16 mouse cellular contexts compared by ENCODE assay signal in genomic region chr8:95220571-95220998, GRCm38 (mm10). TPM values are rescaled to one million over a fixed set of nuclear protein-coding genes. Genes with fewer than 3 reads are reported as not detected.
DNase-seq lines count a peak whose midpoint lies in the region; ATAC-seq and TF ChIP-seq lines count a peak whose summit lies in the region.
"Had no signal": no experiment of that assay in that cellular context is flagged by ENCODE, and none has a peak within 500 bp of the region (broad histone marks: within the 10 kb centered on the region; RNA-seq: fewer than 3 reads in every experiment).

No protein-coding gene starts in this region.

- 0 out of 2 replicates have a peak overlapping the region, but pooled peaks have one; percentile 8 for H3K9ac ChIP-seq in hindbrain, embryonic 13.5 days
- H3K9ac ChIP-seq in lung, embryonic 14.5 days = no peak overlapping the region
- H3K9ac ChIP-seq: lung, embryonic 15.5 days had no signal

- H3K4me2 ChIP-seq in hindbrain, embryonic 13.5 days = no peak overlapping the region
- no peak overlapping the region for H3K4me2 ChIP-seq in lung, embryonic 14.5 days
- H3K4me2 ChIP-seq: lung, embryonic 15.5 days had no signal

- H3K9me3 ChIP-seq in hindbrain, embryonic 13.5 days = no peaks in the 10 kb centered on the region
- no peaks in the 10 kb centered on the region for H3K9me3 ChIP-seq in hindbrain, embryonic 10.5 days
- no peaks in the 10 kb centered on the region for H3K9me3 ChIP-seq in lung, embryonic 14.5 days (ENCODE audit: low read depth, low read length)
- H3K9me3 ChIP-seq: lung, embryonic 15.5 days had no signal

- no peak for ATAC-seq in hindbrain, embryonic 13.5 days (ENCODE audit: low FRiP score)
- 0 out of 2 replicates have a peak, but pooled peaks have one; percentile 49 for ATAC-seq in lung, embryonic 14.5 days (ENCODE audit: insufficient read depth)
- ATAC-seq: inflammation-experienced regulatory T-cells, adult 6 months had no signal

- WGBS in hindbrain, embryonic 13.5 days = 64% methylated on average over 7 of the region's 7 CpGs
- 61% methylated on average over 7 of the region's 7 CpGs for WGBS in hindbrain, embryonic 10.5 days
- WGBS in lung, embryonic 14.5 days = 17% methylated on average over 7 of the region's 7 CpGs

- no peaks in the 10 kb centered on the region for H3K27me3 ChIP-seq in hindbrain, embryonic 13.5 days
- no peaks in the 10 kb centered on the region for H3K27me3 ChIP-seq in hindbrain, embryonic 10.5 days (ENCODE audit: insufficient read depth, poor library complexity, severe bottlenecking)
- H3K27me3 ChIP-seq in lung, embryonic 14.5 days (ENCODE audit: insufficient read depth, low read length) = no peaks in the 10 kb centered on the region
- H3K27me3 ChIP-seq: lung, embryonic 15.5 days had no signal

- H3K27ac ChIP-seq in hindbrain, embryonic 13.5 days = 0 out of 2 replicates have a peak overlapping the region, but pooled peaks have one; percentile 40
- no peak overlapping the region for H3K27ac ChIP-seq in hindbrain, embryonic 10.5 days
- no peak overlapping the region for H3K27ac ChIP-seq in lung, embryonic 14.5 days (ENCODE audit: low read depth)
- H3K27ac ChIP-seq: heart, adult 2 months; layer of hippocampus, adult 2 months; lung, embryonic 15.5 days had no signal

- no peaks in the 10 kb centered on the region for H3K36me3 ChIP-seq in hindbrain, embryonic 13.5 days
- no peaks in the 10 kb centered on the region for H3K36me3 ChIP-seq in hindbrain, embryonic 10.5 days
- H3K36me3 ChIP-seq in lung, embryonic 14.5 days (ENCODE audit: insufficient read depth) = no peaks in the 10 kb centered on the region
- H3K36me3 ChIP-seq: lung, embryonic 15.5 days had no signal

- H3K4me1 ChIP-seq in hindbrain, embryonic 13.5 days (replicated peaks) = peaks cover 7% of the 10 kb centered on the region; the same call in 1 of the 2 replicates
- no peaks in the 10 kb centered on the region; the same call in 1 of the 2 replicates for H3K4me1 ChIP-seq in hindbrain, embryonic 10.5 days (replicated peaks)
- no peaks in the 10 kb centered on the region for H3K4me1 ChIP-seq in lung, embryonic 14.5 days (ENCODE audit: insufficient read depth)
- H3K4me1 ChIP-seq: lung, embryonic 15.5 days had no signal

- no peak for TF ChIP-seq CTCF in lung, embryonic 14.5 days (IDR thresholded peaks at IDR 0.05; ENCODE audit: low read depth)

- no peak overlapping the region for H3K4me3 ChIP-seq in hindbrain, embryonic 13.5 days
- H3K4me3 ChIP-seq in hindbrain, embryonic 10.5 days = no peak overlapping the region
- no peak overlapping the region for H3K4me3 ChIP-seq in lung, embryonic 14.5 days (ENCODE audit: low read depth, low read length)
- H3K4me3 ChIP-seq: heart, adult 2 months; layer of hippocampus, adult 2 months; lung, embryonic 15.5 days had no signal

- peak; percentile 54 for DNase-seq in adrenal gland, postnatal 10 days
- DNase-seq in adrenal gland, postnatal 25 days = no peak
- DNase-seq in hindbrain, embryonic 10.5 days (ENCODE audit: low spot score) = no peak
- peak; percentile 29 for DNase-seq in lung, embryonic 14.5 days
- no peak for DNase-seq in lung, postnatal 25 days (ENCODE audit: low spot score)
- peak; percentile 76 for DNase-seq in yolk sac, embryonic 10.5 days (ENCODE audit: low spot score)
- no peak for DNase-seq in testis, postnatal 14 days (ENCODE audit: low spot score)
- DNase-seq: cerebellum, adult 8-10 months; gastrocnemius, postnatal 10 days; heart, adult 2 months; heart, postnatal 36 days; retina, postnatal 1 day had no signal

RNA-seq across cellular contexts. Expression of gene Kifc3, which starts 18.0 kb away (rescaled TPM):
- total RNA-seq in adrenal gland, postnatal 10 days (2021) = 10 to 100 TPM; 80.0 to 89.0 TPM
- 108 and 116 TPM in 2 replicates for total RNA-seq in adrenal gland, postnatal 25 days (2021)
- polyA plus RNA-seq in hindbrain, embryonic 13.5 days (2015; fragmentation: Nextera tagmentation; extraction: Ambion mirVana) = 16.5 and 20.2 TPM in 2 replicates
- polyA plus RNA-seq in hindbrain, embryonic 10.5 days (2016; fragmentation: Nextera tagmentation; extraction: Ambion mirVana) = 6.5 and 9.1 TPM in 2 replicates
- polyA plus RNA-seq in lung, embryonic 14.5 days (2014; fragmentation: Nextera tagmentation; extraction: Ambion mirVana) = 17.3 and 20.7 TPM in 2 replicates

Comparison
In these comparisons a context has a peak if more than half of its experiments do, and no peak if none do; other contexts are left out.
1. DNase-seq: peak in adrenal gland, postnatal 10 days (single experiment), lung, embryonic 14.5 days (single experiment) and yolk sac, embryonic 10.5 days (single experiment); none in adrenal gland, postnatal 25 days (single experiment), hindbrain, embryonic 10.5 days (single experiment), lung, postnatal 25 days (single experiment) and testis, postnatal 14 days (single experiment).